Mouse (Mus musculus) cerebellum, adult 2 months (tissue): ENCODE results near the gene 2010300C02Rik.

Experiments
- CTCF ChIP-seq: fragments of 200-500 bp; IDR thresholded peaks from 2 replicates; pipeline ENCODE4 v1.5.1; 2011; ENCODE audit warnings: low read depth, mild to moderate bottlenecking, control low read depth, low read length, moderate library complexity, borderline replicate concordance; ENCODE audit not compliant: insufficient read depth
- POLR2A ChIP-seq: fragments of 200-500 bp; IDR thresholded peaks from 2 replicates; pipeline ENCODE4 v1.6.1; 2011; ENCODE audit warnings: low read length, control low read depth, borderline replicate concordance; ENCODE audit not compliant: insufficient read depth

- TF ChIP-seq CTCF: no peak
- TF ChIP-seq POLR2A: no peak
Measured at GRCm38 (mm10) chr1:37583795-37584464, 136.0 kb downstream of the 2010300C02Rik start.
